Mouse (Mus musculus) lung, adult 2 months (tissue): ENCODE data around the gene Fzd2.

Experiments
- CTCF ChIP-seq: fragments of 200-500 bp; IDR thresholded peaks from 2 replicates; pipeline ENCODE4 v1.5.1; 2011; ENCODE audit warnings: mild to moderate bottlenecking, low read length, control low read depth; ENCODE audit not compliant: insufficient read depth
- POLR2A ChIP-seq: fragments of 200-500 bp; IDR thresholded peaks from 2 replicates; pipeline ENCODE4 v1.6.1; 2011; ENCODE audit warnings: low read depth, mild to moderate bottlenecking, control low read depth, low read length, borderline replicate concordance; ENCODE audit errors: extremely low read depth

DNA sequence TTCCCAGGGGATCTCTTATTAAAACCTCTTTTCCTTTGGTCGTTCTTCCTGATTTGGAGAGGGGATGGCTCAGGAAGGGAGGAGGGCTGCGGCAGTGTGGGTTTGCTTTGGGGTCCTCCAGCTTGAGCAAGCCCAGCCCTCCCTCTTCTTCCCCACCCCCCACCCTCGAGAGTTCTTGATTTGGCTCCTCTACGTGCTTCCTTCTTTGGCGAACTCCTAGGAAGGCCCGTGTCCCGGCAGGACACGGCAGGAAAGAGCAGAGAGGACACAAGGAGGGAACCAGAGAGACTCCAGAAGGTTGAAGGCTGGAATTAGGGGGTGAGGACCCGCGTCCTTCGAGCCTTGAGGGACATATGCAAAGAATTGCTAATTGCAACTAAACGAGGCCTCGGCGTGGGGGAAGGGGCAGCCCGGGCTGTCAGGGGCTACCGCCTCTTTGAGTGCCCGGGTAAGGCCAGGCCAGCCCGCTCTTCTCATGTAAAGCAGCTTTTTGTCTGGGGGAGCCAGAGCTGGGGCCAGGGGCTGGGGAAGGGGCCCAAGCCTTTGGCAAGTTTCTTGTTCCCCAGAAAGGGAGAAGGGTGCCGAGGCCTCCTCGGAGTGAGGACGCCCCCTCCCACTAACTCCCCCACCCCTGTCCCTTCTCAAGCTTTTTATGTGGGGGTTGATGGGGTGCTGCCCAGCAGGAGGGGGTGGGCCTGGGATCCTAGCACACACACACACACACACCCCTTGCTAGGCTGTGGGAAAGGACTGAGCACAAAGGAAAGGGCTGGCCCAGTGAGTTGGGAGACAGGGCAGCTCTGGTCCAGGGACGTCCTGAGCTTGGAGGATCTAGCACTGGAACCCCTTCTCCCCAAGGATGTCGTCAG, 24.8 kb upstream of the Fzd2 start, which contains the start of gene Gm11627:
- TF ChIP-seq CTCF: no peak
- no peak; the same call in 1 of the 2 replicates for TF ChIP-seq POLR2A
